Mouse (Mus musculus) kidney, adult 2 months (tissue): Measurements from ENCODE around the gene Prrt1. TPM values are rescaled to one million over a fixed set of nuclear protein-coding genes. Genes with fewer than 3 reads are reported as not detected.

Experiments used
- DNase-seq: peaks from one replicate; pipeline ENCODE4 v3.0.0; 2021
- H3K27ac ChIP-seq: fragments of 200-500 bp; 2 replicates; pipeline ENCODE4 v1.5.1; 2012; ENCODE audit warnings: low read depth, low read length, control low read depth, inconsistent platforms; ENCODE audit not compliant: insufficient read depth
- H3K27me3 ChIP-seq: fragments of 200-500 bp; replicated peaks from 2 replicates; pipeline ENCODE4 v1.6.1; 2012; ENCODE audit warnings: mild to moderate bottlenecking, moderate library complexity, low read length, inconsistent platforms; ENCODE audit not compliant: control insufficient read depth, insufficient read depth
- H3K36me3 ChIP-seq: fragments of 200-500 bp; 2 replicates; pipeline ENCODE4 v1.6.1; 2012; ENCODE audit warnings: mild to moderate bottlenecking, moderate library complexity, low read length, inconsistent platforms; ENCODE audit not compliant: control insufficient read depth, insufficient read depth
- H3K4me1 ChIP-seq: fragments of 200-500 bp; 2 replicates; pipeline ENCODE4 v1.6.1; 2011; ENCODE audit warnings: low read length; ENCODE audit not compliant: control insufficient read depth, insufficient read depth
- H3K4me3 ChIP-seq: fragments of 200-500 bp; 2 replicates; pipeline ENCODE4 v1.5.1; 2011; ENCODE audit warnings: mild to moderate bottlenecking, low read depth, low read length, control low read depth; ENCODE audit not compliant: insufficient read depth
- CTCF ChIP-seq: fragments of 200-500 bp; conservative IDR thresholded peaks from 2 replicates; pipeline ENCODE4 v1.5.1; 2011; ENCODE audit warnings: low read depth, mild to moderate bottlenecking, control low read depth, low read length, moderate library complexity, mixed read lengths; ENCODE audit not compliant: insufficient read depth, insufficient read length
- POLR2A ChIP-seq: fragments of 200-500 bp; IDR thresholded peaks from one replicate; pipeline ENCODE4 v1.6.1; 2011; ENCODE audit warnings: low read depth, low read length, control low read depth
- WGBS: fragments of 180-500 bp; shearing (Covaris S2); methylation state at CpG from one replicate; pipeline ENCODE4 v1.1.7; 2018; 5-methylcytosine and 5-hydroxymethylcytosine counted together
- polyA plus RNA-seq: library from polyadenylated mRNA; depleted of rRNA; stranded (reverse); fragments of >200 nt; gene quantifications from 2 replicates; pipeline ENCODE4 v1.2.3, GENCODE M21; 2012

Gene Prrt1
- polyA plus RNA-seq, 1 experiment: 2.7 TPM

- H3K4me1 ChIP-seq: no peaks in the 10 kb centered on the region
- H3K4me3 ChIP-seq: no peak overlapping the region
- H3K27me3 ChIP-seq: no peaks in the 10 kb centered on the region
- DNase-seq: no peak
- 87% methylated on average over 7 of the region's 7 CpGs for WGBS
- H3K27ac ChIP-seq: no peak overlapping the region
- TF ChIP-seq CTCF (no peak), POLR2A (no peak)
- no peaks in the 10 kb centered on the region for H3K36me3 ChIP-seq
Observed at GRCm38 (mm10) chr17:34639461-34640255, 10.3 kb downstream of the Prrt1 start.

GRCm38 (mm10) chr17:34640778-34641601 is 11.7 kb downstream of the Prrt1 start:
- Histone ChIP-seq H3K27me3 (no peaks in the 10 kb centered on the region), H3K36me3 (no peaks in the 10 kb centered on the region), H3K4me1 (no peaks in the 10 kb centered on the region; the same call in 1 of the 2 replicates), H3K4me3 (no peak overlapping the region), H3K27ac (peak overlapping the region; percentile 67; the same call in 1 of the 2 replicates)
- peak; percentile 63 for DNase-seq
- 31% methylated on average over 11 of the region's 11 CpGs for WGBS
- TF ChIP-seq POLR2A: no peak
- peak; percentile 30 for TF ChIP-seq CTCF

- H3K4me1 ChIP-seq: peaks cover 3% of the 10 kb centered on the region; the same call in 1 of the 2 replicates
Observed at GRCm38 (mm10) chr17:34641945-34642344, 12.6 kb downstream of the Prrt1 start.

GRCm38 (mm10) chr17:34643379-34643778 is 14.0 kb downstream of the Prrt1 start:
- Histone ChIP-seq H3K4me1 (peaks cover 3% of the 10 kb centered on the region; the same call in 1 of the 2 replicates), H3K4me3 (no peak overlapping the region), H3K27me3 (no peaks in the 10 kb centered on the region), H3K36me3 (no peaks in the 10 kb centered on the region), H3K27ac (0 out of 2 replicates have a peak overlapping the region, but pooled peaks have one; percentile 8)
- WGBS: 63% methylated on average over 4 of the region's 4 CpGs
- peak; percentile 58 for DNase-seq
- TF ChIP-seq POLR2A (no peak), CTCF (no peak)

More at GRCm38 (mm10) chr17:34641945-34642344, 12.6 kb downstream of the Prrt1 start:
- no peak for DNase-seq
- H3K4me3 ChIP-seq: no peak overlapping the region
- TF ChIP-seq POLR2A (no peak), CTCF (no peak)
- H3K36me3 ChIP-seq: no peaks in the 10 kb centered on the region
- no peak overlapping the region for H3K27ac ChIP-seq
- WGBS: 81% methylated on average over 3 of the region's 3 CpGs
- no peaks in the 10 kb centered on the region for H3K27me3 ChIP-seq

GRCm38 (mm10) chr17:34643944-34644343 is 14.6 kb downstream of the Prrt1 start:
- Histone ChIP-seq H3K27ac (no peak overlapping the region), H3K4me1 (peaks cover 3% of the 10 kb centered on the region; the same call in 1 of the 2 replicates), H3K4me3 (no peak overlapping the region), H3K27me3 (no peaks in the 10 kb centered on the region), H3K36me3 (no peaks in the 10 kb centered on the region)
- 74% methylated on average over 10 of the region's 10 CpGs for WGBS
- DNase-seq: no peak
- TF ChIP-seq CTCF (no peak), POLR2A (no peak)

GRCm38 (mm10) chr17:34644608-34645007 is 15.3 kb downstream of the Prrt1 start, which contains the start of gene Fkbpl:
Gene Fkbpl, plus strand, starts transcription at chr17:34644764.
- peak within 1 kb of the TSS; percentile 79 for H3K4me3 ChIP-seq
- peaks cover 3% of the 10 kb centered on the region; the same call in 1 of the 2 replicates for H3K4me1 ChIP-seq
- TF ChIP-seq CTCF: no peak
- TF ChIP-seq POLR2A: no peak
- DNase-seq: peak; percentile 99
- under 1% methylated on average over 16 of the region's 16 CpGs for whole genome bisulfite sequencing
- H3K27ac ChIP-seq: peak within 1 kb of the TSS; percentile 66
- H3K36me3 ChIP-seq: no peaks in the 10 kb centered on the region
- H3K27me3 ChIP-seq: no peaks in the 10 kb centered on the region
